Mouse (Mus musculus) CD8-positive naive resting alpha-beta T cell, adult 2 months (primary cell): ENCODE measurements at regions not wholly inside any gene's neighbourhood (a gene's known extent, or its start where the extent isn't known, plus 50 kb on each side); places are given as distances from the start of the nearest gene placed in this dataset.
"Not testable (repeated sequence)": the region's sequence is repeated elsewhere in the genome, so short reads cannot be mapped to it uniquely, and the experiment has no call there.

Experiments
- DNase-seq, 2 experiments: peaks; one replicate each; pipeline ENCODE4 v3.0.0; 2022; ENCODE audit warnings: low read depth in 2 of 2, low spot score in 2 of 2

DNA sequence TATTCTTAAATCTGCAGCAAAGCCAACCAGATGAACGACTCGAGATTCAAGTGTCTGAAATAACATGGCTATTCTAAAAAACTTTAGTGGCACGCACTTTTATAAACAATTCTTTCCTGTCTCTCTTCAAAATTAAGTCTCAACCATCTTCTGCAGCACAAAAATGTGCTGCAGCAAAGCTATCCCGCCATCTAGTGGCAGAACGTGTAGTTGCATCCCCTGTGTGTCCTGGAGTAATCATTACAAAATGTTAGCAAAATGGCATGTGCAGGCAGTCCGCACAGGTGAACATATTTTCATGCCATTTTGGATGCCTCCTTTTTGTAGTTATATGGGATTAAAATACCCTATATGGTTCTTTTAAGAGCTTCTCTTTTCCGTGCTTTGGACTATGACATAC lies 293.1 kb upstream of the Slc7a14 start:
- DNase-seq, result peak in 1 of 2 experiments; percentile 7

DNA sequence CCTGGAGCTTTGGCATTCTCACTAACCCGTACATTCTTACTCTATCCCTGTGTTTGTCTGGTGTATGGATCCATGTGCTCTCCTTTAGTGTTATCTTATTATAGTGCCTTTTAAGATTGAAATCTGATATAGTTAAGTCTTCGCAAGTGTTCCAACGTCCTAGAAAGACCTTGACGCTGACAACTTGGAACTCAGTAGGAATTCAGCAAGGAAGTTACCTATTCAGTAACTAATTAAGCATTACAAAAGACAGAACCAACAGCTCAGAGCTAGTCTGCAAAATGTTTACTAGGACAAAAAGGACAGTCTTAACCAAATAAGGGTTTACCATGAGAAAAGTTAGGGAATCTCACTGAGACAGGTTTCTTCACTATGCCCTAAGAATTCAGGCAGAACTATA lies 286.4 kb upstream of the Slc7a14 start:
- DNase-seq, result not testable (repeated sequence)

DNA sequence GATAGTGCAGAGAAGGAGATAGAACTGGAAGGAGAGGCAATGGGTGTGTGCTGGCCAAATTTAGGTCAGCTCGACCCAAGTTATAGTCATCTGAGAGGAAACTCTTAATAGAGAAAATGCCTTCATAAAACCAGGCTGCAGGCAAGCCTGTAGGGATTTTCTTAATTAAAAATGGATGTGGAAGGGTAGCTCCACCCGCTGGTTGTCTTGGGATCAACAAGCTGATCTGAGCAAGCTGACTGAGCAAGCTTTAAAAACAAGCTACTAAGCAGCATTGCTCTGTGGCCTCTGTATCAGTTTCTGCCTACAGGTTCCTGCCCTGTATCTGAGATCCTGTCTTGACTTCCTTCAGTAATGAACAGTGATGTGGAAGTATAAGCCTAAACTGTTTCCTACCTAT lies 275.8 kb upstream of the Slc7a14 start:
- no peak for DNase-seq

DNA sequence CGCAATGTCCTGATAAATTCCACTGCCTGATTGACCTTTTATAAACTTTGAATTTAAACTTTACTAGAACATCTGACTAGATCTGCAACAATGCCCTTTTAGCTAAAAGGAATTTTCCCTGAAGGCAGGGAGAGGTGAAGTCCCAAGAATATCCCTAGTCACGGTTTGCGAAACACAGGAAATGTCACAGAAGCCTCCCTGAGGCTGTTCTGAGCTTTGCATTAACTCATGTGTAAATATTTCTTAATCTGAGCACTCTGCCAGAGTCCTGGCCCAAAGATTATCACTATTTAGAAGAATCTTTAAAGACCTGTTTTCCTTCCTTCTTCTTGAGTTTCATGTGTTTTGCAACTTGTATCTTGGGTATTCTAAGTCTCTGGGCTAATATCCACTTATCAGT lies 263.7 kb upstream of the Slc7a14 start:
- no peak for DNase-seq
